Mouse (Mus musculus) erythroblast, embryonic 14.5 days (primary cell): ENCODE data around the gene Usp35.

Experiments used
- GATA1 ChIP-seq: IDR thresholded peaks from 2 replicates; pipeline ENCODE4 v1.6.1; 2012; ENCODE audit warnings: low read length, inconsistent platforms, mixed read lengths
- TAL1 ChIP-seq: IDR thresholded peaks from 3 replicates; pipeline ENCODE4 v1.6.1; 2012; ENCODE audit warnings: low read length, inconsistent platforms, mixed read lengths

GRCm38 (mm10) chr7:97312196-97312595, 19.6 kb downstream of the Usp35 start:
- no peak for TF ChIP-seq GATA1
- TF ChIP-seq TAL1: no peak
